Mouse (Mus musculus): ENCODE measurements around the gene Tent5b.

GRCm38 (mm10) chr4:133512972-133513371, 33.0 kb downstream of the Tent5b start:
- TF ChIP-seq POLR2A (IDR thresholded peaks at IDR 0.05; ENCODE audit: low read depth, low read length) (no peak), CTCF (IDR thresholded peaks at IDR 0.05; ENCODE audit: extremely low read depth, insufficient read depth, insufficient read length, insufficient replicate concordance) (peak; percentile 84; the same call in 1 of the 2 replicates)

Measured in spleen, adult 2 months (tissue).